Mouse (Mus musculus) gastrocnemius, adult 8-10 months (tissue): ENCODE results near the gene Ptpn3. TPM values are rescaled to one million over a fixed set of nuclear protein-coding genes. Genes with fewer than 3 reads are reported as not detected.

ENCODE experiments used
- DNase-seq, 2 experiments: peaks; one replicate each; pipeline ENCODE4 v3.0.0; 2022; ENCODE audit warnings: low spot score in 2 of 2
- total RNA-seq, 4 experiments: library from RNA; stranded (reverse); gene quantifications; 2 replicates each; pipeline ENCODE4 v1.2.4; 2022

Ptpn3 gene
- 10 to 100 TPM; 30.8 to 43.4 (median 37.4) TPM for total RNA-seq

DNA sequence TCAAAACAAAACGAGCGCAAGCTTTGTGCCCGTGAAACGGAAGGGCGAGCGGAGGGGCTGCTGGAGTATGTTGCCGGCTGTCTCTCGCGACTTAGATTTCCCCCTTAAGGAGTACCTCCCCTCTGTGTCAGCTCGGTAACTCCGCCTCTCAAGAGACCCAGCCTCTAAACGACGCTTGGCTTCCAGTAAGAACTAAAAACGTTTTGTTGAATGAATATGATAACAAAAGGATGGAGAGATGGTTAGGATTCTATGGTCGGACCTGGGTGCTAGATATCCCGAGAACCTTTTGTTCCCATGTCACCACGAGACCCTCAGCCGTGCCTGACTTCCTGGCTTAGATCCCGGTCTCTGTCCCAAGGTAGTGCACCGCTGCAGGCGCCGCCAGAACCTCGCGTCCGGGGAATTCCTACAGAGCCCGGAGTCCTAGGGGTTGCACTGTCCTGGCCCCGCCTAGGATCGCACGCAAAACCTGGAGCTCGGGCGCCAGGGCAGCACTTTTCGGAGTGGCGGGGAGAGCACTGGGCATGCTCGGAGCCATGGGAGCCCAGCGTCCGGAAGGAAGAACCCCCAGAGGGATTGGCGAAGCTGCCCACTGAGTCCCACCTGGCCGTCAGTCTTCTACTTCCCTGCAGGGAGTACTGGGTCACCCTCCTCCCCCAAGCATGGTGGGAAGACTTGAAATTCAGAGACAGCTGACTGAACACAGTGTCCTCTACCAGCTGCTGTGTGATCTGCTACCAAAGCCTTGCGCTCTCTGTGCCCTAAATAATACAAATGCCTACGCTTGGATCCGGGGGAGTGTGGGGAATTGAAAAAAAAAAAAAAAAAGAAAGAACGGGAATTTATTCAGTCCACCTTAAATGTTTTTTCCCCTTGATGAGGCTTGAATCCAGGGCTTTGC lies at the start of gene Ptpn3:
Ptpn3 (minus strand) TSS at position 428 of the 904 bp plus-strand sequence.
- peak; percentile 49 to 62 for DNase-seq

DNA sequence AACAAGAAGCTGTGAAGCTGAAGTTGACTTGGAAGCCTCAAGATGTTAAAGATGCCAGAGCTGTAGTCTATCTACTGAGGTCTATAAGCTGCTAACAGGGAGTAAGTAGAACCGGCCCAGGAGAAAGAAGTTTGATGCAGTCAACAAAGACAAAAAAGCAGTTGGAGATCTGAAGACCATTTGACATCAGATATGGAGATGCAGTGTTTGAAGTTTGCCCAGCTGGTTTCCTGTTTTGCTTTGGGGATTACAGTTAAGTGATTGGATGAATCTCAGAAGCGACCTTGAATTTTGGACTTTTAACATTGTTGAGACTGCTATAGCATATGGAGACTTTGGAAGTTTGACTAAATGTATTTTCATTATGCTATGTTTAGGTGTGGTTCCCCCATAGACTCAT lies 48.9 kb upstream of the Ptpn3 start:
- DNase-seq, result no peak

DNA sequence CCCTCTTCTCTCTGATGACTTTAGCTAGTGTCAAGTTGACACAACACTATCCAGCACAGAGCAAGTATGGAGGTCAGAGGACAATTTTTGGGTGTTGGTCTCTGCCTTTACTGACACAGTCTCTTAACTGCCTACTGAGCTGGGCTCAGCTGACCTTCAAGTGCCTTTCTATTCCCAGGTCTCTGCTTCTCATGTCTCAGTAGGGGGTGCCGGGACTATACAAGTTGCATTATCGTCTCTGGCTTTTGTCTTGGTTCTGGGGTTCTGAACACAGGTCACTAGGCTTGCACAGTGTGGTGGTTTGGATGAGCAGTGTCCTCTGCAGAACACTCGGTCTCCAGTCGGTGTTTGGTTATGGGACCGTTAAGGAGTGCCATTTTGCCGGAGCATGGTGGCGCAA lies 42.4 kb upstream of the Ptpn3 start:
- DNase-seq, result no peak

DNA sequence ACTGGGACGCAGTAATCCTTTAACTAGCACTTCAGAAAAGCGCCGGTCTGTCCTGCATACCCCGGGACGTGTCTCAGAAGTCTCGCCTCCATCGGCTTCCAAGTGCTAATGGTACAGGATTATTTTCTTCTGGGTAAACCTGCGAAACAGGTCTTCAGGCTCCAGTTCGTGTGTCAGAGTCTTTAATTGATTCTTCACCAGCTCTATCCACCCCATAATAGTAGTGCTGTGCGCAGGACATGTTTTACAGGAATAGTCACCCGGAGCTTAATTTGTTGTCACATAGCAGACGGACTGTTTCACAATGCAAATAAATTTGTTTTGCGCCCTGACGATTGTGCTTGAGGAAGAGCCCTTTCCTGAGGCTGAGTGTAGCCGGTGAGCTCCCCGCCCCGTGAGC lies 37.3 kb upstream of the Ptpn3 start:
- DNase-seq, result no peak

DNA sequence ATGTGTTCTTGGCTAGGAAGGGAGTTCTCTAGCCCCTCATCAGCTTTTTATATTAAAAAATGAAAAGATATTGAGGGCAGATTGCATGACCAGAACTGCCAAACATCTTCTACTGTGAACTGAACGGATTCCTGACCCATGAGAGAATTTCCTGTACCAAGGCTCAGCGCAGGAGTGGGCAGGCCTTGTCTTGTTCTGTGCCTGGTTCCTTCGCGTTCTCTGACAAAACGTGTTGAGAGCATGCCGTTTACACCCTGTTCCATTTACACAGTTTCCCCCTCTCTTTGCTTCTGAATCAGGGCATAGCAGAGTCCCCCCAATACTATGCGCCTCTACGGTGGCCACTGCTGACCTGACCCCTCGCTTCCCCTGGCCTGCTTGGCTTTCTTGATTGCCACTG lies 36.4 kb upstream of the Ptpn3 start:
- no peak for DNase-seq

DNA sequence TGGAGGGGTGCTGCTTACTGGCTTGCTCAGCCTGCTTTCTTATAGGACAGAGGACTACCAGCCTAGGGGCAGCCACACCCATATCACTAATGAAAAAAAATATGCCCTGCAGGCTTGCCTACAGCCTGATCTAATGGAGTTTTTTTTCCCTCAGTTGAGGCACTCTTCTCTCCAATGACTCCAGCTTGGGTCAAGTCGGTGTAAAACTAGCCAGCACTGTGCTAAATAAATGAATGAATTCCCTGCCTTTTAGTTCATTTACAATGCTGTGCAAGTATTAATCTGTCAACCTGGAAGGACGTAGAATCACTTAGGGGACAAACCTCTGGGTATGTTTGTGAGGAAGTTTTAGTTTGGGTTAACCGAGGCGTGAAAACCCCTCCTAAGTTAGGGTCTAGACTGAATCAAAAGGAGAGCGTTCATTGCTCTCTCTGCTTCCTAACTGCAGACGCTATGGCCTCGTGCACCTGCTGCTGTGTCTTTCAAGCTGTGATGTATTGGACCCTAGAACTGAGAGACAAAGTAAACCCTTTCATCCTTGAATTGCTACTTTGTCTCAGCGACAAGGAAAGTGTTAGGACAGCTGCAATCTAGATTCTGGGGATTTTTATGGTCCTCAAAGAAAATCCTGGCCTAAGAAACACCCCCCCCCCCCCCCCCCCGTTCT lies 33.5 kb upstream of the Ptpn3 start:
- no peak for DNase-seq

DNA sequence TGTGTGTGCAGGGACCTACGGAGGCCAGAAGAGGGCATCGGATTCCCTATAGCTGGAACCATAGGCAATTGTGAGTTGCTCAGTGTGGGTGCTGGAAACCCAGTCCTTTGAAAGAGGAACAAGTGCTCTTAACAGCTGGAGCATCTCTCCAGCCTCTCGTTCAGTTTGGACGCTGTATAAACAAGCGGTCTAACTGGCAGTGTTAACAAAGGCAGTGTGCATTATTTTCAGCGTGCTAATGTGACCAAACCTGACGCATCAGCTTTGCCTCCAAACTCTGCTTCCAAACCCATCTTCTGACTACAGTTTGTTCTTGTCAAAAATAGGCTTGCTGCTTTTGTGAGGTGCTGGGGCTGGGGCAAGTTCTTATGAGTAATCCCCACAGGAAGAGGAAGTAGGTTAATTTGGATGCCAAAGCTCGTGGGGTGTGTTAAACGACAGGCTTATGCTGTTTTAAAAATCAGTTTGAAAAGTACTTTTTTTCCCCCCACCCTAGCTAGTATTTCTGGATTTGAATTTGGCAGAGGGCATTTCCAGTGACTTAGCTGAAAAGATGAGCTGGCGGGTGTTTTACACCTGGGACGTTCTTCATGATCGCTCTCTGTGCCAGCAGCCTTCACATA lies 32.4 kb upstream of the Ptpn3 start:
- no peak for DNase-seq

DNA sequence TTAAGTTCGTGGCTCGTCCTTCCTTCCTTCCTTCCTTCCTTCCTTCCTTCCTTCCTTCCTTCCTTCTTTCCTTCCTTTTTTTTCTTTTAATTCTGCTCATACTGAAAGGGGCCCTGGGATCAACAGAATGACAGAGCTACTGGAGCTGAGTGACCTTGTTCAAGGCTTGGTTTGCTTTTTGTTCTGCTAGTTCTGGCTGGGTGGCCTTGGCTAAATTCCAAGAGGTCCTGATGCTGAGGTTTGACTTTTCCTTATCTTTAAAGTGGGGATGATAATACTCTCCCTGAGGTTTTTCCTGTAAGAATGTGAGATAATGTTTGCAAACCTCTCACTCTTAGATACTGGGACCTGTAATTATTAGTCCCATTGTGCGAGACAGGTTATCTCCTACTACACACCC lies 30.9 kb upstream of the Ptpn3 start:
- DNase-seq, result no peak

DNA sequence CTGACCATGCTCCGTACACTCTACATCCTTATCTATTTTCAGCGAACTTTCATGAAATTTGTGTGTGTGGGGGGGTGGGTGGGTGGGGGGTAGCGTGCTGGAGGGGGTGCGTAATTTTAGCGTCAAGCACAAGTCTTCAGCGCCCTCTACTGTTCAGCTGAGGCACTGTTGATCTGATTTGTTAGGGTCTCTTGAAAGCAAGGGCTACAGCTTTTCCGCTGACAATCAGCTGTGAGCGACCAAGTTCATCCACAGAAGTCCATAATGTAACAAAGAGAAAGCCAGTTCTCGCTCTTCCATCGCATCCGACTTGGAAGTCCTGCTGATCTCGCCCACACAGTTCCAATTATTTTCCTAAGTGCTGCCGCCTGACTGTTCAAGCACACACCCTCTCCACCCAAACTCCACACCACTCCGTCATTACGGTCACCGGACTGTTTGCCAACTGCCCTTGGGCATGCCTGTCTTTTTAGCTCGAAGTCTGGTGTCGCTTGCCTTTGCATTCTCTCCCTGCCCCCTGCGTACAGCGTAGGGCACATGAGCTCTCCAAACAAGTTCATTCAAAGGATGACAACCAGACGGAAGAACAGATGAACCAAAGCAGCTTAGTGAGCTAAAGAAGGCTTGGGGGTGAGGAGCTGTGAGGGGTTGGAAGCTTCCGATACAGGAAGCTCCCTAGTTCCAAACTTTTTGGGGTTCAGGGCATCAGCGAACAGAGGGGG lies 19.1 kb upstream of the Ptpn3 start:
- DNase-seq, result peak in 1 of 2 experiments; percentile 11

DNA sequence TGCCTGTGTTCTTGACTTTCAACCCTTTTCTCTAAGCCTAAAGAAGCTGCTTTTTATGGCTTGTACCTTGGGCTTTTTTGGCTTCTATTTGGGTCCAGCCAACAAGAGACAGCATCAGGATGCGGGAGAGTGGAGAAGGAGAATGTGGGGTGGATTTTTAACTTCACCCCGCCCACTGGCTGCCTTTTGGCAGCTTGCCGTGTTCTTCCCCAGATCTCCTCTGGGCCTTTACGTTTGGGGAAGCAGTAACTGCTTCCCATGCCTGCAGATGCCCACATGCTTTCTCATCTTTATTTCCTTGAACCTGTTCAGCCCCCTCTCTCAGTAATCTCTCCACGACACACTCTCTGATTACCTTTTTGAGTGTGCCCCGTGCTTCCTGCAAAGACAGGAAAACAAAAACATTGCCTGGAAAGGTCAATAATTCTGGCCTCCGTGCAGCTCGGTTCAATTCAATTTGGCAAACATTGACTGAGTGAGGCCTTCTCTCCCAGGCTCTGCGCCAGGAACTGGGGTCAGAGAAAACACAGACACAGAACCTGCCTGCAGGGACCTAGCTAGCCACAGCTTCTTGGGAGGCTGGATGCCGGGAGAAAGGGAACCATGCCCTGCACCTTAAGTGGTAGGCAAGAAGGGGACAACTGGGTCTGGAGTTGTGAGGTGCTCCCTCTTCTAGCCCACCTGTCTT lies 17.0 kb upstream of the Ptpn3 start:
- no peak for DNase-seq

DNA sequence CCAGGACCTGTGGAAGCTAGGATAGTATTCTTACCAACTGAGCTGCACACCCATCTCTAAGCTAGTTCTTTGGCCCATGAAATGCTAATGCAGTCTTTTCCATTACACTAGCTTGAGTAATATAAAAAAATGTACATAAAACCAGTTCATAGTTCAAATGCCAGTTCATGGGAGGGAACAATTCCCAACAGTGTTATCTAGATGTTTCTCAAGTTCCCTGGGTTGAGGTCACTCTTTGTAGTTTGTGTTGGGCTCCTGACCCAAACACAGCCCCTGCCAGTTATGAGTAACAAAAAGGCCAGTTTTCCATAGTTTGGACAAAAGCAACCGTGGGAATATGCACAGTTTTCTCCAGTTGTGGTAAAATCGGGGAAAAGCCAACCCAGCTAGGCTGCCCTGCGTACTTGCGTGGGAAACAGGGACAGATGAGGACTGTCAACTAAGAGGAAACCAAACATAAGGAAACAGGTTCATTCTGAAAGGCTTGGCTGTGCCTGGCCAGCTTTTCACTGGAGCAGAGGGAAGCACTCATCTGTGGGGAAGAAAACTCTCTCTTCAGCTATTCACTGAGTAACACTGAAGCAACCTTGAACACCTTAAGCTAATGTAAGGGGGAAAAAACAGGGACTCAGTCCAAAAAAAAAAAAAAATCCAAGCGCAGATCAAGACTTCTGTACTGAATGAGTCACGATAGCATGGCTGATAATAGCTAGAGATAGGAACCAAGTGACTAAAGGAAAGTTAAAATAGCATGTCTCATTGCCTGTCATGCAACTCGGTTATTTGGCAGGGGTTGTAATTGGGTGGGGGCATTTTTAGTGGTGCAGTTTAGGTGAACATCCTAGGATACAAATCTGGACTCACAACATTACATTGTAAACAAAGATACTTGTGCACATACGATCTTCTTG lies 10.9 kb upstream of the Ptpn3 start:
- no peak for DNase-seq

DNA sequence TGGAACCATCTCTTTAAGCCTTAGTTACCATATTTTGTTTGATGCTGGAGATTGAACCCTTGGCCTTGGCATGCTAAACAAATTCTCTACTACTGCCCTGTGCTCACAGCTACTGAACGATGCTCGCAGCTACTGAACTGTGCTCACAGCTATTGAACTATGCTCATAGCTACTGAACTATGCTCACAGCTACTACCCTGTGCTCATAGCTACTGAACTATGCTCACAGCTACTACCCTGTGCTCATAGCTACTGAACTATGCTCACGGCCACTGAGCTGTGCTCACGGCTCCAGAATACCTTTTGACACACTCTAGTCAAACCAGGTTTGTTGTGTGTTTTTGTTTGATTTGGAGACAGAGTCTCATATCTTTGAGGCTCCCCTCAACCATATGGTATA lies 10.1 kb upstream of the Ptpn3 start:
- no peak for DNase-seq

DNA sequence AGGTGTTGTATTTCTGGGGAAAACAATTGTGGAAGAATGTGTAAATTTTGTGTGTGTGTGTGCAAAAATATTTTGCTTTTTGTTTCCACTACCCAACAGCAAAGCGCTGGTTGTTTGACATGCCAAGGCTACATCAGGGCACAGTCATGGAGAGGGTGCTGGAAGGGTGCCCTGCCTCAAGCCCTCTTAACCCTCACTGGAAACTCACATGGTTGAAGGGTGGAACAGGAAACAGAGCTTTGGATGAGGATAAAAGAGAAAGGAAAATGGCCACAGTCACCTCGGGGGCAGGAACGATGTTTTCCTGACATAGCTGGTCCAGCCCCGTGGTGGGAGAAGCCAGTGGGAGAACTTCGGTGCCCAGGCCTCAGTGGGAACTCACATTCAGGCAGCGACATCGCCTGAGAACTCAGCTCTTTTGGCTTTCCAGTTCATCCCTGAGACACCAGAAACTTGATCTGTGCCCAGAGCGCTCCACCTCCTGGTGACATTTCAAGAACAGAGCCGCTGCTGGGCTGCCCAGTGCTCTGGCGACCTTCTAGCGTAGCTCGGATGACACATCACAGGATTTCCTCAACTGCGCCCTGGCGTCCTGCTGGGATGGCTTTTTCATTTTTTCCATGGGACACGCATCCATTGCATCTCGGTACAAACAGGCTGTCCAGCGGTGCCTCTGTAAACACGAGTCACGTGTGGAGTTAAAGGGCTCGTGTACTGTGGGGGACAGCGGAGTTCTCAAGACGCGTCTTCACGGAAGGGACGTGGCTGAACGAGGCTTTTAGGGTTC lies 6.8 kb upstream of the Ptpn3 start:
- peak; percentile 34 to 59 for DNase-seq

DNA sequence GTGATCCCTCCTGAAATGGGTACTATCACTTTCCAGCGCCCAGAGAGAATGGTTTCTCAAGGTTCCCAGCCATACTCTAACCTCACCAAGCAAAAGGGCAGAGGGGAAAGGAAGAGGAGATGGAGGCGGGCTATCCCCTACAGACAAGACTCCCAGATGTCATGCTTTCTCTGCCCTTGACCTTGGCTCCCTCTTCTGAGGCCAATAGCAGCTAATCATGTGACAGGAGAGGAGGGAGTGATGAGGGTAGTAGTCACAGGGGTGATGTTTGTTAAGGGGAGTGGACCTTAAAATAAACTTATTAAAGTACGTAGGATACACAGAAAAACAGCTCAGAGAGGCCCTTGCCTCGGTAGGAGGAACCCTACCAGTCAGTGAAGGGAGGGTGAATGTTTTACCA lies 6.1 kb upstream of the Ptpn3 start:
- no peak for DNase-seq

DNA sequence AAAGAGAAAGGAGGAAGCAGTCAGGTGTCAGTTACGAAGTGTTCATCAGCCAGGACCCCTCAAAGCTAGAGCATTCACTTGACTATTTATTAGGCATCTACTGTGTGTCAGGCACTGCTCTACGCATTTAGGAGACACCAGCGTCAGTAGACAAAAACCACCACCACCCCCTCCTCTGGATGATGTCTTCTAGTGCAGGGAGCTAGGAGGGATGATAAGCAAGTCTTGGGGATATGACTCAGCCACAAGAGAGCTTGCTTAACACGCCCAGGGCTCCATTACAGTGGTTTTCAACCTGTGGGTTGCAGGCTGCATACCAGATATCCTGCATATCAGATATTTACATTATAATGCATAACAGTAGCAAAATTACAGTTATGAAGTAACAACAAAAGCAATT lies 4.6 kb upstream of the Ptpn3 start:
- DNase-seq, result no peak

DNA sequence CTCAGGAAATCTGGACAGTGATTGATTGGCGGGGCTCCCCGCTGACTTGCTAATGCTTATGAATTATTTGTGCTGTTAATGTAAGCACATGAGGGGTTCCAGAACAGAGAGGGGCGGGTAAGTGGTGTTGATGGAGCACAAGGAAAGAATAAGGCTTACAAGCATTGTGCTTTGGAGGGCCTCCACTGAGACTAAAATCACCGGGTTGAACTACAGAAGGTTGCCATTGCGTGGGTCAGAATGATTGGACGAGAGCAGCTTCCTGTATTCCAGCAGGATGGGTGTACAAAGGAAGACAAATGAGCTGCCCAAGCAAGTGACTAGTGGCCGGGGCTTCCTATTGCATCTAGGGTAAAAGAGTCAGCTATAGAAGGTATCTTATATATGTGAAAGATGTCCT lies 4.0 kb upstream of the Ptpn3 start:
- DNase-seq, result no peak

DNA sequence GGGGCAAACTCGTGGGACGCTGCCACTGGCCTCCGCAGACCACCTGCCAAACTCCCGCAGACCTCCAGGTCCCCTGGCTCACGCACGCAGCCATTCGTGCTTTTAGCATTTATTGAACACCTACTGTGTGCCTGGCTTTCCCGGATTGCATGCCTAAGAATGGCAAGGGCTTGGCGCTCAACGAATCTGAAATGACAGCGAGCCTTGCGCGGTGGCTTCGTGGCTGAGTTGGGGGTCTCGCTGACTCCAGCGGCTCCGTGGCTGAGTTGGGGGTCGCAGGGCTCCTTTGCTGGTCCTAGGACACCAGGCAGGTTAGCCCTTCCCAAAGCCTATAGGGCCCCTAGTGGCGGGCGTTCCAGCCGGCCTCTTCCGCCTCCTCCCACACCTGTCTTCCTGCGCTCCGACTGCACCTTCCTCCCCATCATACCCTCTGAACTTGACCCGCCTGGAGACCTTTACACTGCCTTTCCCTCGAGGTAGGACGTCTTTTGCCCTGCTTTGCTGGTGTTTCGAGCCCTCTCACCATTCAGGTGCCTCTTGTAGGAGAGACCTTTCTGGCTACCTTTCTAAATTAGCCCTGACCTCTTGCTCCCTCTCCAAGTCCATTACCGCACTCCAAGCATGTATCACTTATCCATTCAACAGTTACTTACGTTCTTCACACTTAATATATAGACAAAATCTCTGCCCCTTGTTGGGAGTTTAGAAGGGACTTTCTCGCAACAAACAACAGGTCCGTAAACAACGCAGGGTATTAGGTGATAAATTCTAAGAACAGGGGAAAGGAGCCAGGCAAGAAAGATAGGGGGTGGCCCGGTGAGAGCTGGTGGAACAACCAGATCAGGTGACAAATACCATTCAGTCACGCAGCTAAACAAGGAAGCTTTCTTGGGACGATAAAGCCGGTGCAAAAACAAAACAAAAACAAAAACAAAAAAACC lies 898 bp downstream of the Ptpn3 start:
- peak in 1 of 2 experiments; percentile 14 for DNase-seq
